Mouse (Mus musculus): ENCODE measurements around the gene Usp40. TPM values are rescaled to one million over a fixed set of nuclear protein-coding genes. Genes with fewer than 3 reads are reported as not detected.

Usp40 gene
- polyA plus RNA-seq, 1 experiment from 2014 or later, result 35.9 TPM

DNA sequence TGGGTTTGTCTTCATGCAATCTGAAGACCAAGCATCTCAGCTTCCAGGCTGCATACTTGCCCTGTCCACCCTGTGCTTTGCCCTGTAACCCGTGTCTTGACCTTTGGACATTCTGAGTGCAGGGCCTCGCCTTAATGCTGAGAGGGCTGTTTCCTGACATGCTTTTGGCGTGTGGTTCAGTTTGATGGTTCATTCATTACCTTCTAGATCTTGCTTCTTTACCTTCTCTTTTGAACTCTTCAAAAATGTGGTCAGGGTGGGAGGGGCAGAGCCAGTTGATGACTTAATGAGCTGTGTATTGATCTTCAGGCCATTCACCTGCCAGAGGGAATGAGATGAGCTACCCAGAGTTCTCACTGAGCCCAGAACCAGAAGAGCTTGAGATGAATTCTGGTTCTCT, 99.6 kb downstream of the Usp40 start:
- H3K4me3 ChIP-seq, result no peak overlapping the region
- 85% methylated on average over 3 of the region's 3 CpGs for WGBS
- H3K4me1 ChIP-seq, result no peaks in the 10 kb centered on the region

DNA sequence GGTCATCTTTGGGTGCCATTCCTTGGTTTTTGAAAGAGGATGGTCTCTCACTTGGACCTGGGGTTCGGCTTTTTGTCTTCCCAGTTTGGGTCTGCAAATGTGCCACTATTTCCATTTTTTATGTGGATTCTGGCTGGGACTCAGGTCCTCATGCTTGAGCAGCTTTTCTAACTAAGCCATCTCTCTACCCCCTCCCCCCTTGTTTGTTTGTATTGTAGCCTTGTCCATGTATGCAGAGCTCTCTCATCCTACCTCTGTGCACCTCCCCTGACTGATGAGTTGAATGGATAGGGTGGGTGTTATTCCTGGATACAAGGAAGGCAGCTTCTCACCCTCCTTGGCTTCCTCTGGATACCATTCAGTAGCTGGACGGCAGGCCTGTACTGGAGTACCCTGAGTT, 100.3 kb downstream of the Usp40 start:
- Histone ChIP-seq H3K9me3 (replicated peaks) (no peaks in the 10 kb centered on the region), H3K4me2 (replicated peaks) (no peak overlapping the region), H3K27ac (no peak overlapping the region), H3K4me1 (no peaks in the 10 kb centered on the region), H3K9ac (no peak overlapping the region), H3K4me3 (no peak overlapping the region), H3K27me3 (no peaks in the 10 kb centered on the region), H3K36me3 (peaks cover 6% of the 10 kb centered on the region; the same call in 1 of the 2 replicates)
- 89% methylated on average over 2 of the region's 2 CpGs for WGBS
- no peak for ATAC-seq (ENCODE audit: low FRiP score)

More for the DNA sequence above, 99.6 kb downstream of the Usp40 start:
- Histone ChIP-seq H3K9ac (no peak overlapping the region), H3K27ac (no peak overlapping the region), H3K4me2 (replicated peaks) (no peak overlapping the region), H3K9me3 (replicated peaks) (no peaks in the 10 kb centered on the region), H3K27me3 (no peaks in the 10 kb centered on the region), H3K36me3 (peaks cover 6% of the 10 kb centered on the region; the same call in 1 of the 2 replicates)
- ATAC-seq (ENCODE audit: low FRiP score), result no peak

GRCm38 (mm10) chr1:87906361-87906956, 101.9 kb downstream of the Usp40 start:
- peaks cover 6% of the 10 kb centered on the region; the same call in 1 of the 2 replicates for H3K36me3 ChIP-seq
- no peak overlapping the region for H3K27ac ChIP-seq
- WGBS, result 92% methylated on average over 5 of the region's 5 CpGs
- H3K4me1 ChIP-seq, result no peaks in the 10 kb centered on the region
- no peaks in the 10 kb centered on the region for H3K27me3 ChIP-seq
- no peak for ATAC-seq (ENCODE audit: low FRiP score)
- no peaks in the 10 kb centered on the region for H3K9me3 ChIP-seq (replicated peaks)
- H3K9ac ChIP-seq, result no peak overlapping the region
- H3K4me2 ChIP-seq (replicated peaks), result no peak overlapping the region
- no peak overlapping the region for H3K4me3 ChIP-seq

DNA sequence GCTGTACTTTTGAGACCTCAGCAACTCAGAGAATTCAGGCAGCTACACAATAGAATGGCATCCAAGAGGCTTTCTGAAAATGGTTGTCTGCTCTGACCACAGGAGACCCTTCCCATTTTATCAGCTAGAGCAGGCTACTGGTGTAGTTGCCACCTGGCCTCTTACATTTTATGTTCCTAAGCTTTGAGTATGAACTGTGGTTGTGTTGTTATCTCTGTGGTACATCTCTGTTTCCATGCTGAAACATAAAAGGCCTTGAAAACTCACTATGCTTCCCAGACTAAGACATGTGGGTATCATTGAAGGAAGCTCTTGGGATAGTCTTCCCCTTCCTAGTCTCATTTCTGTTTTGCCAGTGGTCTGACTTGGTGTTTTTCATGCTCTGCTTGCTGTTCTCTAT, 106.2 kb downstream of the Usp40 start:
- ATAC-seq (ENCODE audit: low FRiP score), result no peak
- H3K36me3 ChIP-seq, result no peaks in the 10 kb centered on the region
- no peak overlapping the region for H3K4me3 ChIP-seq
- H3K27me3 ChIP-seq, result no peaks in the 10 kb centered on the region
- no peak overlapping the region for H3K9ac ChIP-seq
- no peak overlapping the region for H3K4me2 ChIP-seq (replicated peaks)
- H3K27ac ChIP-seq, result no peak overlapping the region
- H3K9me3 ChIP-seq (replicated peaks), result no peaks in the 10 kb centered on the region
- no peaks in the 10 kb centered on the region for H3K4me1 ChIP-seq

GRCm38 (mm10) chr1:87900979-87901378, 107.4 kb downstream of the Usp40 start:
- WGBS, result 82% methylated on average over 6 of the region's 6 CpGs
- Histone ChIP-seq H3K4me2 (replicated peaks) (no peak overlapping the region), H3K9me3 (replicated peaks) (no peaks in the 10 kb centered on the region), H3K27me3 (no peaks in the 10 kb centered on the region), H3K9ac (no peak overlapping the region), H3K4me1 (no peaks in the 10 kb centered on the region), H3K4me3 (no peak overlapping the region), H3K27ac (no peak overlapping the region), H3K36me3 (no peaks in the 10 kb centered on the region)
- no peak for ATAC-seq (ENCODE audit: low FRiP score)

GRCm38 (mm10) chr1:87899701-87900100, 108.7 kb downstream of the Usp40 start:
- Histone ChIP-seq H3K27me3 (no peaks in the 10 kb centered on the region), H3K4me1 (no peaks in the 10 kb centered on the region), H3K27ac (no peak overlapping the region), H3K36me3 (no peaks in the 10 kb centered on the region), H3K4me2 (replicated peaks) (no peak overlapping the region), H3K9ac (no peak overlapping the region), H3K4me3 (no peak overlapping the region), H3K9me3 (replicated peaks) (no peaks in the 10 kb centered on the region)
- ATAC-seq (ENCODE audit: low FRiP score), result no peak
- 74% methylated on average over 2 of the region's 2 CpGs for WGBS

- Histone ChIP-seq H3K27ac (no peak overlapping the region), H3K4me1 (no peaks in the 10 kb centered on the region), H3K9me3 (replicated peaks) (no peaks in the 10 kb centered on the region), H3K4me2 (replicated peaks) (no peak overlapping the region), H3K36me3 (no peaks in the 10 kb centered on the region), H3K4me3 (no peak overlapping the region), H3K9ac (no peak overlapping the region), H3K27me3 (no peaks in the 10 kb centered on the region)
- ATAC-seq (ENCODE audit: low FRiP score), result no peak
- 89% methylated on average over 2 of the region's 2 CpGs for WGBS
Measured at GRCm38 (mm10) chr1:87896921-87897320, 111.4 kb downstream of the Usp40 start.

Small RNA genes lying within 50 kb of the gene (microRNA-seq; reads per million reads assigned to microRNA genes)
- gene Gm25198, result not detected

Other genes starting within 250 kb of the Usp40 start
- 2.4 and 2.5 TPM in 2 replicates for gene Sag, start 204.9 kb downstream of the Usp40 start, polyA plus RNA-seq (2016; fragmentation: Nextera tagmentation; extraction: Ambion mirVana)
- gene Dgkd, start 155.3 kb downstream of the Usp40 start, polyA plus RNA-seq (2016; fragmentation: Nextera tagmentation; extraction: Ambion mirVana), result 37.0 and 39.1 TPM in 2 replicates
- gene Ugt1a10, start 46.8 kb upstream of the Usp40 start, polyA plus RNA-seq (2016; fragmentation: Nextera tagmentation; extraction: Ambion mirVana), result not detected in 2 replicates
- gene Ugt1a9, start 62.2 kb upstream of the Usp40 start, polyA plus RNA-seq (2016; fragmentation: Nextera tagmentation; extraction: Ambion mirVana), result not detected in 2 replicates
- gene Ugt1a8, start 79.3 kb upstream of the Usp40 start, polyA plus RNA-seq (2016; fragmentation: Nextera tagmentation; extraction: Ambion mirVana), result not detected in 2 replicates
- 0.80 and 1.4 TPM in 2 replicates for gene Ugt1a7c, start 86.5 kb upstream of the Usp40 start, polyA plus RNA-seq (2016; fragmentation: Nextera tagmentation; extraction: Ambion mirVana)
- 0.47 and 1.0 TPM in 2 replicates for gene Ugt1a6b, start 94.7 kb upstream of the Usp40 start, polyA plus RNA-seq (2016; fragmentation: Nextera tagmentation; extraction: Ambion mirVana)
- 1.0 and 1.9 TPM in 2 replicates for gene Ugt1a6a, start 126.3 kb upstream of the Usp40 start, polyA plus RNA-seq (2016; fragmentation: Nextera tagmentation; extraction: Ambion mirVana)
- gene Ugt1a5, start 157.5 kb upstream of the Usp40 start, polyA plus RNA-seq (2016; fragmentation: Nextera tagmentation; extraction: Ambion mirVana), result not detected in 2 replicates
- gene Ugt1a2, start 192.1 kb upstream of the Usp40 start, polyA plus RNA-seq (2016; fragmentation: Nextera tagmentation; extraction: Ambion mirVana), result 0.10 and 0.12 TPM in 2 replicates
- 14.1 and 19.0 TPM in 2 replicates for gene Dnajb3, start 197.2 kb upstream of the Usp40 start, polyA plus RNA-seq (2016; fragmentation: Nextera tagmentation; extraction: Ambion mirVana)
- not detected in 2 replicates for gene Ugt1a1, start 203.4 kb upstream of the Usp40 start, polyA plus RNA-seq (2016; fragmentation: Nextera tagmentation; extraction: Ambion mirVana)
- 1.0 and 1.3 TPM in 2 replicates for gene Mroh2a, start 218.4 kb upstream of the Usp40 start, polyA plus RNA-seq (2016; fragmentation: Nextera tagmentation; extraction: Ambion mirVana)